Mouse (Mus musculus) G1E (cell line): ENCODE data around the gene Cdc37. TPM values are rescaled to one million over a fixed set of nuclear protein-coding genes. Genes with fewer than 3 reads are reported as not detected.

Source experiments
- ATAC-seq: 2 replicates; pipeline ENCODE4 v1.8.0; 2016; ENCODE audit warnings: mild to moderate bottlenecking; ENCODE audit not compliant: insufficient number of reproducible peaks, poor library complexity, low FRiP score, severe bottlenecking; ENCODE audit errors: extremely low read depth
- DNase-seq: peaks from one replicate; pipeline ENCODE4 v3.0.0; 2012; ENCODE audit warnings: low spot score
- H3K27me3 ChIP-seq: 2 replicates; pipeline ENCODE4 v1.6.1; 2012; ENCODE audit warnings: mild to moderate bottlenecking, low read length, inconsistent platforms; ENCODE audit not compliant: insufficient read depth
- H3K36me3 ChIP-seq: replicated peaks from 2 replicates; pipeline ENCODE3; 2012; ENCODE audit warnings: mild to moderate bottlenecking, inconsistent platforms
- H3K4me1 ChIP-seq: 2 replicates; pipeline ENCODE4 v1.6.1; 2012; ENCODE audit warnings: low read depth, low read length, inconsistent platforms, mixed read lengths; ENCODE audit not compliant: insufficient read depth
- H3K4me3 ChIP-seq: 2 replicates; pipeline ENCODE4 v1.5.1; 2012; ENCODE audit warnings: low read depth, mild to moderate bottlenecking, inconsistent platforms, low read length, moderate library complexity, mixed read lengths
- H3K9me3 ChIP-seq: replicated peaks from 2 replicates; pipeline ENCODE4 v1.6.1; 2012; ENCODE audit warnings: inconsistent platforms
- CTCF ChIP-seq: IDR thresholded peaks from 2 replicates; pipeline ENCODE4 v1.5.1; 2012; ENCODE audit warnings: low read depth, low read length, inconsistent platforms, mixed read lengths
- GATA1 ChIP-seq: IDR thresholded peaks from 2 replicates; pipeline ENCODE4 v1.6.1; 2012; ENCODE audit warnings: borderline replicate concordance, low read length, inconsistent platforms, mixed read lengths
- GATA2 ChIP-seq: IDR thresholded peaks from 2 replicates; pipeline ENCODE4 v1.6.1; 2012; ENCODE audit warnings: low read depth, low read length, inconsistent platforms, borderline replicate concordance
- POLR2AphosphoS5 ChIP-seq: IDR thresholded peaks from 2 replicates; pipeline ENCODE4 v1.6.1; 2012; ENCODE audit warnings: low read depth, low read length, inconsistent platforms; ENCODE audit not compliant: insufficient replicate concordance
- TAL1 ChIP-seq: conservative IDR thresholded peaks from 2 replicates; pipeline ENCODE4 v1.6.1; 2012; ENCODE audit warnings: low read depth, low read length, inconsistent platforms, mixed read lengths
- polyA plus RNA-seq: library from polyadenylated mRNA; stranded (reverse); fragments of >175 nt; gene quantifications from 2 replicates; pipeline ENCODE4 v1.2.3, GENCODE M21; 2012
- total RNA-seq, 2 experiments: library from RNA; stranded (forward) in 1 of 2; stranded (reverse) in 1 of 2; fragments of 200-1000 nt in 1 of 2; fragments of >200 nt in 1 of 2; fragmentation: Nextera tagmentation in 1 of 2; gene quantifications; 2 replicates each; pipeline ENCODE4 v1.2.3; 2014 to 2017

Gene Cdc37
- total and polyA plus RNA-seq, 3 experiments = 80.4 to 213 (median 193) TPM

GRCm38 (mm10) chr9:21104814-21105213 lies 45.0 kb downstream of the Cdc37 start:
- Histone ChIP-seq H3K27me3 (no peaks in the 10 kb centered on the region), H3K9me3 (no peaks in the 10 kb centered on the region), H3K36me3 (peaks cover 93% of the 10 kb centered on the region), H3K4me1 (peaks cover 14% of the 10 kb centered on the region), H3K4me3 (no peak overlapping the region)
- no peak for DNase-seq
- no peak for ATAC-seq
- TF ChIP-seq TAL1 = no peak
- no peak for TF ChIP-seq GATA2
- TF ChIP-seq CTCF = no peak
- no peak for TF ChIP-seq GATA1
- TF ChIP-seq POLR2AphosphoS5 = no peak

DNA sequence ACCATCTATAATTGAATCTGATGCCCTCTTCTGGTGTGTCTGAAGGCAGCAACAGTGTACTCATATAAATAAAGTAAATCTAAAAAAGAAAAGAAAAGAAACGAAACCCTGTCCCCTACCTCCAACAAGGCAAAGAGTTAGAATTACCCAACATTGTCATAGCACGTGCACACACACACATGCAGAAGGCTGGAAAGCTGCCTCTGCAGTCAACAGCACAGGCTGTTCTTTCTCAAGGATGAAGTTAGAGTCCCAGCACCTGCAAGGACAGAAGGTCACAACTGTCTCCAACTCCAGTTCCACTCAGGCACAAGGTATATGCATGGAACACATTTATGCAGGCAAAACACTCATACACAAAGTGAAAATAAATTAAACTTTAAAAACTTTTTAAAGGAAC lies 47.7 kb downstream of the Cdc37 start:
- no peaks in the 10 kb centered on the region for H3K27me3 ChIP-seq
- no peak overlapping the region for H3K4me3 ChIP-seq
- ATAC-seq (no peak), DNase-seq (no peak)
- peaks cover 15% of the 10 kb centered on the region for H3K4me1 ChIP-seq
- TF ChIP-seq GATA1 (no peak), TAL1 (no peak), CTCF (no peak), POLR2AphosphoS5 (no peak), GATA2 (no peak)
- peaks cover 86% of the 10 kb centered on the region for H3K36me3 ChIP-seq
- H3K9me3 ChIP-seq = no peaks in the 10 kb centered on the region

DNA sequence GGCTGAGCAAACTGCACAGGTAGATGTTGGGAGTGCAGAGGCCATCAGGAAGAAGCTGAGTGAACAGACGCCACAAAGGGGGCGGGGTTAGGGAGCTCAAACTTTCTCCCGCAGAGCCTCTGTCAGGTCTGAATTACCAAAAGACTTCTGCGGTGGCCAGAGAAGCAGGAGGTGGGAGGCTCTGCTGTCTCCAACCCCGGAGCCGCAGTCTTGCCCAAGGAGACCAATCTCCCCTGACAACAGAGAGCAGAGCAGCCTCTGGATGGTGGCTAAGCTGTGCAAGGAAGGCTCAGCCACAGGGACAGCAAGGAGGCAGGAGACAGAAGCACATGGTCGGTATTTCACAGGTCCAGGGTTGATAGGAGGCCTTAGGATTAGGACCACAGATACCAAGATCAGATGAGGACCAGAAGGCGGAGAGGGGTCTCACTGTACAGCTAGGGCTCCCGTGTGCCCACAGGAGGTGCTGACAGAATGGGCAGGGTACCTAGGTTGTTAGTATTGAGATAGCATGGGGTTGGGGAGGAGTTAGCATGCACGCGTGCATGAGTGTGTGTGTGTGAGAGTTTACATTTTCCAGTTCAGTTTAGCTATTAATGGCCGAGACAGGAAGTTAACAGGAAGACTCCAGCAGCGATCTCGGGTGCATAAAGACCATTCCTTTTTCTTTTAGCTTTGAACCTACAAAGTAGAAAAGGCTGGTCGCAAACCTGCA lies 49.2 kb downstream of the Cdc37 start:
- ATAC-seq (no peak), DNase-seq (no peak)
- TF ChIP-seq GATA1 (no peak), POLR2AphosphoS5 (no peak), GATA2 (no peak), CTCF (no peak), TAL1 (no peak)
- Histone ChIP-seq H3K4me3 (no peak overlapping the region), H3K9me3 (no peaks in the 10 kb centered on the region), H3K4me1 (peaks cover 11% of the 10 kb centered on the region), H3K36me3 (peaks cover 87% of the 10 kb centered on the region), H3K27me3 (no peaks in the 10 kb centered on the region)

DNA sequence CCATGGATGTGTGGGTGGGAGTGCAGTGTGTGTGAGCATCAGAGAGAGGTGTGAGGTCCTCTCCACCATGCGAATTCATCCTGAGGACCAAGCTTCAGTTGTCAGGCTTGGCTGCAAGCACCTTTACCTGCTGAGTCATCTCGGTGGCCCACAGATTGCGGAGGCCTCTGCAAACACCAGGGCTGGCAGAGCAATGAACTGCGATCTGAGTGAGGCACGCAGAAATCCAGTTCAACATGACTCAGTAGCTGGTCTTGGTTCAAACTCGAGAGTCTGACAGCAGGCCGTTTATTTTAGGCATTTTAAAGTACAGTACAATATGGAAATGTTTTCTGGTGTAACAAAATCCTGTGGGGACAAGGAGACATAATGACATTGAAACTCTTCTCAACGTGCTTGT lies 52.0 kb downstream of the Cdc37 start:
- no peak overlapping the region for H3K4me3 ChIP-seq
- no peak for TF ChIP-seq TAL1
- no peak for TF ChIP-seq POLR2AphosphoS5
- TF ChIP-seq GATA1 = no peak
- TF ChIP-seq CTCF = no peak
- no peak for TF ChIP-seq GATA2
- no peaks in the 10 kb centered on the region for H3K9me3 ChIP-seq
- DNase-seq (no peak), ATAC-seq (no peak)
- H3K36me3 ChIP-seq = peaks cover 86% of the 10 kb centered on the region
- peaks cover 13% of the 10 kb centered on the region for H3K4me1 ChIP-seq
- no peaks in the 10 kb centered on the region for H3K27me3 ChIP-seq

GRCm38 (mm10) chr9:21095958-21096357 lies 53.8 kb downstream of the Cdc37 start:
- H3K4me1 ChIP-seq = peaks cover 22% of the 10 kb centered on the region
- no peaks in the 10 kb centered on the region for H3K27me3 ChIP-seq
- peaks cover 70% of the 10 kb centered on the region for H3K36me3 ChIP-seq
- H3K4me3 ChIP-seq = no peak overlapping the region
- no peak for ATAC-seq
- DNase-seq = no peak
- H3K9me3 ChIP-seq = no peaks in the 10 kb centered on the region
- TF ChIP-seq GATA2 = no peak
- TF ChIP-seq TAL1 = no peak
- TF ChIP-seq CTCF = no peak
- no peak for TF ChIP-seq GATA1
- no peak for TF ChIP-seq POLR2AphosphoS5

DNA sequence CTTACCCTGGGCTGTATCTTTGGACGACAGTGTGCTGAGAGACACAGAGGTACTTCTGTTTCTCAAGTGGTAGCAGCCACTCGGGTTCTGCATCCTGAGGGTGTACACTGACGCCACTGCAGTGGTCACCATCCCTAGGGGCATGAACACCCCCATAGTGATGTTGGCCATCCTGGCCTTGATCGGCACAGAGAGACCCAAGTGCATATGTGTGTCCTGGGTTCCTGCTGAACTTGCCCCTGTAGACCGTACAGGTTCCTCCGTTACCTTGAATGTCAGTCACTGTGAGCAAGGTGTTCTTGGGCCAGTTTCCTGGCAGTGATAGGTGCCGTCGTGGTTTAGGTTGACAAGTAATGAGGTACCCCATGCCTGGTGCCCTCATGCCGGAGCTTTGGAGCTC lies 56.4 kb downstream of the Cdc37 start:
- no peaks in the 10 kb centered on the region for H3K9me3 ChIP-seq
- no peaks in the 10 kb centered on the region for H3K27me3 ChIP-seq
- peaks cover 74% of the 10 kb centered on the region for H3K36me3 ChIP-seq
- H3K4me1 ChIP-seq = peaks cover 47% of the 10 kb centered on the region
- ATAC-seq (no peak), DNase-seq (no peak)
- no peak overlapping the region for H3K4me3 ChIP-seq
- TF ChIP-seq TAL1 (no peak), GATA2 (no peak), GATA1 (no peak), CTCF (no peak), POLR2AphosphoS5 (no peak)

- ATAC-seq (peak; percentile 99), DNase-seq (peak; percentile 99)
- Histone ChIP-seq H3K27me3 (no peaks in the 10 kb centered on the region), H3K36me3 (peaks cover 79% of the 10 kb centered on the region), H3K9me3 (no peaks in the 10 kb centered on the region), H3K4me1 (peaks cover 55% of the 10 kb centered on the region), H3K4me3 (peak within 1 kb of the TSS; percentile 78)
- TF ChIP-seq POLR2AphosphoS5 = peak; percentile 71; the same call in 1 of the 2 replicates
- no peak for TF ChIP-seq GATA2
Measured at GRCm38 (mm10) chr9:21091707-21092320, 58.0 kb downstream of the Cdc37 start, which contains the start of the genes Gm38431 and Raver1. Gene Gm38431, minus strand, starts transcription at chr9:21091997. Gene Raver1, minus strand, starts transcription at chr9:21092008.
